Mouse (Mus musculus) right cerebral cortex, postnatal 36 days (tissue): ENCODE results near the gene Hsdl2.
"Not testable (repeated sequence)": the region's sequence is repeated elsewhere in the genome, so short reads cannot be mapped to it uniquely, and the experiment has no call there.

ENCODE experiments used
- DNase-seq, 2 experiments: peaks; one replicate each; pipeline ENCODE4 v3.0.0; 2022; ENCODE audit warnings: low spot score in 2 of 2, mixed read lengths in 1 of 2

Gene Hsdl2

DNA sequence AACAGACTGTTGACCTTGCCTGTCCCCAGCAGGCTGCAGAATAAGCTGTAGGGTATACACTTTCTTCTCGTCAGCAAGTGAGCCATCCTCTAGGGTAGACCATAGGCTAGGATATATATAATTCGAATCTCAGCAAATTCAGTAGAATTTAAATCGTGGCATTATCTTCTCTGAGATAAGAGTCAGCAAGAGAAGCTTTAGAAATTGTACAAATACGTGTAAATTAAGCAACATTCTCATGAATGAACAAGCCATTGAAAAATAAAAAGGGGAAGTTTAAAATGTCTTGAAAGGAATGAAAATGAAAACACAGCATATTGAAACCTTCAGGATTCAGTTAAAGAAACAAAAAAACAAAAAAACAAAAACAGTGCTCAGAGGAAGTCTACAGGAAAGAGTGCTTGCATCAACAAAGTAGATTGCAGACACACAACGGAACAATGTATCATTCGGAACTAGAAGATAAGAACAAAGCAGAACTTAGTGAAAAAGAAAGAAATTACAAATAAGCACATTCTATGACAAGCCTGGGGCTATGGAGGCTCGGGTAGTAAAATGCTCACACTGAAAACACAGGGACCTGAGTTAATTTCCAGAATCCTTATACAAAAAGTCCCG lies 15.7 kb upstream of the Hsdl2 start:
- no peak for DNase-seq

DNA sequence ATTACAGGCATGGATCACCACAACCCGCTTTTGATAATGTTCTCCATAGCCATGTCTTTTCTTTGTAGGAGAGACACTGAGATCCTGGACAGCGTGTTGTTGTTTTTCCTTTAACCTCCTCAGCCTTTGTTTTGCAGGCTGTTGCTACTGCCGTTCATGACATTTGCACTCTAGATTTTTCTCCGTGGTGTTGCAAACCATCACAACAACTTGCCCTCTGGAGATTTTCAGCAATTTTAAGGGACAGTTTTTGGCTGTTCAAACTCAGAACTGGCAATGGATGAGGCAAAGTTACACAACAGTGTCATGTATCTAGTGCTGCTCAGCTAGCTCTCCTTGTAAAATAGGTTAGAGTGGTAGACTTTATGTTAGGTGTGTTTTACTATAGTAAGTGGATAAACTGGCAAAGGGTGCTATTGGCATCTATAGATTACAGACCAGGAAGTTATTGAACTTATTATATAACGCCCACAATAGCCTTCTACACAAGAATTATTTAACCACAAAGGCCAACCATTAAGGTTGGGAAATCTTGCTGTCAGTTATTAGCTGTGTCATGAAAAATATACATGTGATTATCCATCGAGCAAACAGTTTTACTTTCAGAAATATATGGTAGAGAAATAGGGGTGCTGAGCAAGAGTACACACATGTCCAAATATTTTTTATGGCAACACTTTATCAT lies 13.6 kb upstream of the Hsdl2 start:
- DNase-seq, result no peak

DNA sequence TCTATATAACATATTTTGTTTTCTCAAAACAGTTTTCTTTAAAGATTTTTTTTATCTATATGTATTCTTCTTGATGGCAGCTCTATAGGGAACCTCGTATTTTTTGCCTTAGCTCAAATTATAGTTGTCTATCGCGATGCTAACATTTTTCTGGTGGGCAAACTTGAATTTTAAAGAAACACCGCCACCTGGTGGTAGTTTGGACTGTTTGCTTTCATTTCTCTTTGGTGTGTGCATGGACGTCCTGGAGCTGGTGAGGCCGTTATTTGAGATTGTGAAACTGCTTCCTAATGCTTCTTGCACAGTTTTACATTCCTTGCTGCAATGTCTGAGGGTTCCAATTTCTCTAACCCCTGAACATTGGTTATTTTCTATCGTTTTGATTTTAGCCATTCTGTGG lies 11.8 kb upstream of the Hsdl2 start:
- DNase-seq, result peak; percentile 23 to 54

DNA sequence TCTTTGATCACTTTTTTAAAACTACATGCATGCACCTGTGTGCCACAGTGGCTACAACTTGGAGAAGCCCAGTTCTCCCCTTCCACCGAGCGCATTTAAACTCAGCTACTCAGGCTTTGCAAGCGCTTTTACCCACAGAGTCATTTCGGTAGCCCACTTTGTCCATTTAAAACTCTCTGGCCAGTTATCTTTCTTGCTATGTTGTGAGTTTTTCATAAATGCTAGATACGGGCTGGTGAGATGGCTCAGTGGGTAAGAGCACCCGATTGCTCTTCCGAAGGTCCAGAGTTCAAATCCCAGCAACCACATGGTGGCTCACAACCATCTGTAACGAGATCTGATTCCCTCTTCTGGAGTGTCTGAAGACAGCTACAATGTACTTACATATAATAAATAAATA lies 10.8 kb upstream of the Hsdl2 start:
- not testable (repeated sequence) for DNase-seq

DNA sequence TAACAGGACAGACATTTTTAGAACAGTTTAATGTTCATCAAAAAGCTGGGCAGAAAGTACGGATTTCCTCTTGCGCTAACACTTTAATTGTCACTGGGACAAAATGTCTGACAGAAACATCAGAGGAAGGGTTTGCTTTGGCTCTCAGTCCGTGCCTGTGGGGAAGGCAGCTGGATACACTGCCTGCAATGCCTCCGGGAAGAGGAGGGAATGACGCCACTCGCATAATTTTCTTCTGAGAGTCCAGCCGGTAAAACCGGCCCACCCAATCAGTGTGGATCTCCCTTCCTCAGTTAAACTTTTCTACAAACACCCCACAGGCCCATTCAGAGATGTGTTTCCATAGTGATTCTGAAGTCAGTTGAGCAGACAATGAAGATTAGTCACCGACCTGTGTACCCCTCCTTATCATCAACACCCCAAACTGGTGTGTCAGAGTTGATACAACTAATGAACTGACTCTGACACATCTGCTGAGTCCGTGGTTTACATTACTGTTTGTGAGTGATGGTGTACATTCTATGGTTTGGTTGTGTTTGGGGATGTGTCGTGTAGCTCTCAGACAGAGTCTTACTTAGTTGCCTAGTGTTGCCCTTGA lies 8.7 kb upstream of the Hsdl2 start:
- no peak for DNase-seq

DNA sequence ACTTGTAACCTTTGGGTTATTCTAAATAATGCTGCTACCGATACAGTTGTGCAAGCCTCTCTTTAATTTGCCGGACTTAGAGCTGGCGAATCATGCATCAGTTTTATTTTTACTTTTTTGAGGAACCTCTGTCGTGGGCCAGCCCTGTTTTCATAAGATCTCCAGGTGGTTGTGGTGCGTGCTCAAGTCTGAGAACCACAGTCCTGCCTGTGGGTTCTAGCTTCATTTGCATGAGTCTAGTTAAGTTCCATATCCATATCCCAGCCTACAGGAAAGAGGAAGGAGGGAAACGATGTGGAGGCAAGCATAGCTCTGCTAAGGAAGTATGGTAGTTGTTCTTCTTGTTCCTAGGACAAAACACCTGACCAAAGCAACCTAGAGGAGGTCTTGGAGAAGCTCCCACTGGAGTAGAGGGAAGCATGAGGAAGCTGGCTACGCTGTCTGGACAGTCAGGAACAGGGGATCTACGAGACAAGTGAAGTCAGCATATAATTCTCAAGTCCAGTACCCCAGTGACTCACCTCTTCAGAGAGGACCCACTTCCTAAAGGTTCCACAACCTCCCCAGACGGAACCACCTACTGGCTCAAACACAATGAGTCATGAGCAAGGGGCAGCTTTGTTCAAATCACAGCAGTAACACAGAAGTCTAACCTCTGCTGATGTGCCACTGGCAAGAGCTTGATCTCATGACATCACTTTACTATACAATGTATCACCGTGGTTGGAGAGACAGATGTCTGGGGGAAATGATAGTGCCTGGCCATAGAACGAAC lies 6.0 kb upstream of the Hsdl2 start:
- no peak for DNase-seq

DNA sequence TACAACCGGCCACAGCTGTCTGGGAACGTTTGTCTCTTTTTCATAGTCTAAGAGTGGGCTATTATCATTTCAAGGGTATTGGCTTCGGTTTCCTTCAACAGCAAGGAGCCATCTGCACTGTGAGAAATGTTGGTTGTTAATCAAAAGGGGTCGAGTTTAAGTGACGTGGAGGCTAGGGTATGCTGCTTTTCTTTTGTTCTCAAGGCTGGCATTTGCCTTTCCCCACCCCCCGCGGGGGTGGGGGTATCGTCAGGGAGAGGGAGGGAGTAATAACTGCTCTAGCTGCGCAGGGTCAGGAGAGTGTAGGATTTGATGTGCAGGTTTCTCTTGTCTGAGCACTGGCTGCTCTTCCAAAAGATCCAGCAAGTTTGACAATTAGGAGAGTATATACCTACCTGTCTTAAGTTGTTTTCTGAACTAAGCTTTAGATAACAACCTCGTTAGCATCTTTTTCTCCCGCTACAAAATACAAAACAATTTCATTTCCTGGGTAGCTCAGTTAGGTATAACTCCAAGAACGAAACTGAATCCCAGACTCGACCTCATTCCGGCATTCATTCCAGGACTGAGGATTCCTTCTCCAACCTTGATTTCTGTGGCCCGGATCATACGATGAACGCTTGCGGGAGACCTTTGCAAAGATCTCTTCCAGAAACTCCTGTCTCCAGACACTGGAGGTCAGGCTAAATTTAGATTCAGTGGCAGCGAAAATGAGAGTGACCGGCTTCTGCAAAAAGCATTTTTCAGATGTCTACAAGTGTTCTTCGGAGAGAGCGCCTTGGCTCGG lies 675 bp upstream of the Hsdl2 start:
- no peak for DNase-seq

DNA sequence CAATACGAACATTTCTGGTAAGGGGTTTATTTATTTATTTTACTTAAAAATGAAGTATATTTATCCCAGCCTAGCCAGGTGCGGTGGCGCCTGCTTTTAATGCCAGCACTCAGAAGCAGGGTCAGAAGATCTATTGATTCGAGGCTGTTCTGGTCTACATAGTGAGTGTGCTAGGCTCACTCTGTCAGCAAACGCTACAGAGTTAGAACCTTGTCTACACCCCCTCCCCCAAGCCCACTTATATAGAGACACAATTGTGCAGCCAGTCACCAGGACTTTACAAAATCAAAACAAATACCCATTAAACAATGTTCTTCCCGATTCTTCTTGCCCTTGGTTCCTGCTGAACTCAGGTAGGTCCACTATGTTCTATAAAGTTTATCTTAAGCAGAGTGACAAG lies 823 bp downstream of the Hsdl2 start:
- DNase-seq, result no peak

DNA sequence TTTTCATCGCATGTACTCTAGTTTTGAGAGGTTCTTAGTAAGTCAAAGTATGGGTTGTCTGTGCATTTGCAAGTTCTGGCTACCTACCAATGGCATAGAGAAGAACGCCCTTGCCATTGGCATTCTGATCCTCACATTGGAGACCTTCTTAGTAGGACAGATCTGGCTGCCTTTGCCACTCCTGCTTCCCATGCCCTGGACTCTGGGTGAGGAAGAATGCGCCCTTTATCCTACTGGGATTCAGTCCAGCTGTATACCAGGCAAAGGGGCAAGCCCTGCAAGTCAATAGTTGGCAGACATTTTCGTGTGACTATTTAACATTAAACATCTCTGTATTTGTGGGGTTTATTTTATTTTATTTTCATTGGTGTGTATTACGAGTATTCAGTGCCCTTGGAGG lies 3.7 kb downstream of the Hsdl2 start:
- no peak for DNase-seq

DNA sequence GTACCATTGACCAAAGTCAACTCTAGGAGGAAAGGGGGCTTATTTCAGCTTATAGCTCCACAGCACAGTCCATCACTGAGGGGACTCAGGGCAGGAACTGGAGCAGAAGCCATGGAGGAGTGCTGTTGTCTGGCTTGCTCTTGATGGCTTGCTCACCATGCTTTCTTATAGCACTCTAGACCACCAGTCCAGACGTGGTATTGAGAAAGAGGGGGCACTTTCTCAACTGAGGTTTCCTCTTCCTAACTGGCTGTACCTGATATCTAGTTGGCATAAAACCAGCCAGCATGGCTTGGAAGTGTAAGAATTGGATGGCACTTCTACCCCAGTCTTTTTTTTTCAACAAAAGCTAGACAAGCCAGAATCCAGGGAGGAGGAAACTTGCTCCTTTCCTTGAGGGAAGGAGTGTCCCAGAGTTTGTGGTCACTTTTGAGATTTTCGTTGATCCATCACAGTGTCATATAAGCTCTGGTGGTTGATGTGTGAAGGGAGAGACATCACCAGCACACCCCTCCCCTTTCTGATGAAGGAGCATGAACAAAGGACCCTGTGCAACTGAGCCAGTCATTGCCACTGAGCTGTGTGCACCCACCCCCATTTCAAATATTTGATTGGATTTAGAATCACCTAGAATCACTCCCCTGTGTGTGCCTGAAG lies 6.0 kb downstream of the Hsdl2 start:
- DNase-seq, result no peak

DNA sequence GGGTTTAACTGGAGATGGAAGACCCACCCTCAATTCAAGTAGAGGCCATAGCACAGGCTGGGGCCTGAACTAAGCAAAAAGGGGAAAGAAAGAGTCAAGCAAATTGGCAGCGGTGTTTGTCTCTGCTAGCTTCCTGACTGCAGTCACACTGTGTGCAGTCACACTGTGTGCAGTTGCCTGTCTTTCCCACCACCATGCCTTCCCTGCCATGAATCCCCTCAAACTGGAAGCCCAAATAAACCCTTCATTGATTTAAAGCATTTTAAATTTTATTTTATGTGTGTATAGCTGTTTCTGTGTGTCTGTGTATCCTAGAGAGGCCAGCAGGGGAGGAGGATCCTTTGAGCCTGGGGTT lies 6.5 kb downstream of the Hsdl2 start:
- DNase-seq, result no peak

DNA sequence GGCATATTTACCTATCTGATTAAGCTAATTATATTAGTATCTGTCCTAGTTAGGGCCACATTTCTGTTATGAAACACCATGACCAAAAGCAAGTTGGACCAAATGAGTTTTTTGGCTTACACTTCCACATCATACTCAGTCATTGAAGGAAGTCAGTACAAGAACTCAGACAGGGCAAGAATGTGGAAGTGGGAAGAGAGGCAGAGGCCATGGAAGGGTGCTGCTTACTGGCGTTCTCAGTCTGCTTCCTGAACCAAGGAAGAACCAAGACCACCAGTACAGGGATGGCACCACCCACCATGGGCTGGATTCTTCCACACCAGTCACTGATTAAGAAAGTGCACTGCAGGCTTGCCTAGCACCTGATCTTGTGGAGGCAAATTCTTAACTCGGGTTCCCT lies 13.3 kb downstream of the Hsdl2 start:
- no peak for DNase-seq

DNA sequence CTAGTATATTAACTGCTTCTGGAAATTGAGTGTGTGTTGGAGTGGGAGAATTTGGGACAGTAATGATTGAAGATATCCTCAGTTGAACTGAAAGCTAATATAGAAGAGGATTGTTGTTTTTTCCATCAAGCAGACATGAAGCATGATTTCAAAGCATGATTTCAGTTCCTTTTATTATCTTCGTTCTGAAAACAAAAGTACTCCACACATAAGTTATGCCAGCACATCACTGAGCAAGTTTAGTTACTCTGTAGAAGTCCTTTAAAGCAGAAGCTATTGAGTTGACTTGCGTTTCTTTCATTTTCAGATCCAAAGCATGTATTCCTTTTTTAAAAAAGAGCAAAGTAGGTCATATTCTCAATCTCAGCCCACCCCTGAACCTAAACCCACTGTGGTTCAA lies 15.2 kb downstream of the Hsdl2 start:
- DNase-seq, result no peak

DNA sequence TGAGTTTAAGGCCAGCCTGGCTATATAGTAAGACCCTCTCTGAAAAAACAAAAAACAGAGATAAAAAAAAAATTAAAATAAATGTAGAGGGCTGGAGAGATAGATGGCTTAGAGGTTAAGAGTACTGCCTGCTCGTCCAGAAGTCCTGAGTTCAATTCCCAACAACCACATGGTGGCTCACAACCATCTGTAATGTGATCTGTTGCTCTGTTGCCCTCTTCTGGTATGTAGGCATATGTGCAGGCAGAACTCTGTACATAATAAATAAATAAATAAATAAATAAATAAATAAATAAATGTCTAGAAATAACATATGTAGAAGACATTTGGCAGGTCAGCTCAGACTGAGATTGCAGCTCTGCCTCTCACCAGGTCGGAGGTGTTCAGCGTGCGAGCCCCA lies 21.3 kb downstream of the Hsdl2 start:
- DNase-seq, result no peak

DNA sequence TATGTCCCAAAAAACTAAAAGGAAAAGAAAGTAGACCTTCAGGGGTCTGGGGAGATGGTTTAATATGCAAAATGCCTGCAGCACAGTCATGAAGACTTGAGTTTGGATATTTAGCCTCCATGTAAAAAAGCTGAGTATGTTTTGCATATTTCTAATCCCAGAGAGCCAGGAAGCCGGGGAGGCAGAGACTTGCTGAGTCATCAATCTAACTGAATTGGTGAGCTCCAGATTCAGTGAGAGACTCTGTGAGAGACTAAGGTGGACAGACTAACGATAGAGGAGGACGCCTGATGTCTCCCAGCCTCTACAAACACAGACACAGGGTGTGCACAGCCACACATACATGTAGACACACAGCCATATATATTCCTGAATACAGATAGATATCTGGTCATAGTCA lies 23.5 kb downstream of the Hsdl2 start:
- no peak for DNase-seq

DNA sequence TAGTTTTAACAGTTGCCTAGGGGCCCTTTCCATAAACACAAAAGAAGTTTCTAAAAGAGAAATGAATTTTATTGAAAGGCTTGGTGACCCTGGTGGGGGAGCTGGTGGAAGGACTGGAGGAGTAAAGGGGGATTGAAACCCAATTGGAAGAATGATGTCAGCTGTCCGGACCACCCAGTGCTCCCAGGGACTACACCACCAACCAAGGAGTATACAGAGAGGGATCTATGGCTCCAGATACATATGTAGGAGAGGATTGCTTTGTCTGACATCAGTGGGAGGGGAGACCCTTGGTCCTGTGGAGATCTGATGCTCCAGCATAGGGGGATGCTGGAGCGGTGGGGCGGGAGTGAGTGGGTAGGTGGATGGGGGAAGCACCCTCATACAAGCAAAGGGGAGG lies 24.1 kb downstream of the Hsdl2 start:
- no peak for DNase-seq

DNA sequence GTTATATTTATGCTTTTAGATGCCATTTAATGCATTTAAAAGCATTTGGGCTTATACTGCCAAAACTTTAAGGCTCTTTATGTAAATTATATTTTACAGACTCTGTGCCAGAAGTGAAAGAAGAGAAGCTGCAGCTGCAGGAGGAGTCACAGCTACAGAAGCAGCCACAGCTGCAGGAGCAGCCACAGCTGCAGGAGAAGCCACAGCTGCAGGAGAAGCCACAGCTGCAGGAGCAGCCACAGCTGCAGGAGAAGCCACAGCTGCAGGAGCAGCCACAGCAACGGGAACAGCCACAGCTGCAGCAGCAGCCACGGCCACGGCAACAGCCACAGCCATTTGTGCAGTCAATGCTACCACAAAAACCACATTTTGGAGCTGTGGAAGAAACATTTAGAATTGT lies 29.0 kb downstream of the Hsdl2 start:
- DNase-seq, result no peak

DNA sequence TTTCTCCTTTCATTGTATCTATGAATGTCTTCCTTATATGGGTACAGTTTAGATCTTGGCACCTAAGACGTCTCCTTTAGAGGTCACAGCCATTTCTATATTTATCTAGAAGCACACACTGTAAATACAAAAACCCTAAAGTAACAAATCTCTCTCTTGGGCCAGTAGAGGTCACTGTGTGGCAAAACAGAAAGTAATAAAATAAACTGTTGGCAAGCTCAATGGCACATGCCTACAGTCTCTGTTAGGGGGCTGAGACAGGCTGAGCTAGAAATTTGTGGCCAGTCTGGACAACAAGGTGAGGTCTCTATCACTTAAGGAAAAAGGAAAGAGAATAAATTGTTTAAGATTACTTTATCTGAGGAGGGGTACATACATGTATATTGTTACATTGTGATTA lies 33.6 kb downstream of the Hsdl2 start:
- DNase-seq, result no peak

DNA sequence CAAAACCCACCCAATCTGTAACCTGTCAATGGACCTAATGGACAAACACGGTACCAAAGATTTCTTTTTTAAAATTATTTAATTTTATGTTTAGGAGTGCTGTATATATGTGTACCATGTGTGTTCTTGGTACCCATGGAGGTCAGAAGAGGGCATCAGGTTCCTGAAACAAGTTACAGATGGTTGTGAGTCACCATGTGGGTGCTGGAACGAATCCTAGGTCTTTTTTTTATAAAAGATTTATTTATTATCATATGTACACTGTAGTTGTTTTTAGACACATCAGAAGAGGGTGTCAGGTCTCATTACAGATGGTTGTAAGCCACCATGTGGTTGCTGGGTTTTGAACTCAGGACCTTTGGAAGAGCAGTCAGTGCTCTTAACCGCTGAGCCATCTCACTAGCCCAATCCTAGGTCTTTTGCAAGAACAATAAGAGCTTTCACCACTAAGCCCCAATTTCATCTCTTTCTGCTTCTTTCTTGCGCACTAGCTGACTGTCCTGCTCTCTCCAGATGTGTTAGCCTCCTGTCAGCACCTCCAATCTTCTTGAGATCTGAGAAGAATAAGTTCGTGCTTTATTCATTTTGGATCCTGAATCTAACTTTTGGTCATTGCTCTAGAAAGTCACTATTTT lies 38.4 kb downstream of the Hsdl2 start:
- no peak for DNase-seq

DNA sequence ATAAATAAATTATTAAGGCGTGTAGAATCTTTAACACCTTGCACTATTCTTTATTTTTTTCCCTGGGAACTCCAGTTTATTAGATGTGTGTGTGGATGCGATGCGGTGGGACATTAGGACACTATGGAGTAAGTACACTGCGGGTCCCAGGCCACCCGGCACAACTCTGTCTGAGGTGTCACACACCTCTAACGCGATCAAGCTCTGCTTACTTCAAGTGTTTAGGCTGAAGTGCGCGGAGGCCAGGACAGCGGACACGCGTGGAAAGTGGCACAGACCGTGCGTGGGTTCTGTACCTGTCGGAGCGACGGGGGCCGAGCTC lies 44.3 kb downstream of the Hsdl2 start:
- no peak for DNase-seq
